Mouse (Mus musculus): ENCODE results near the gene Tmem129. TPM values are rescaled to one million over a fixed set of nuclear protein-coding genes. Genes with fewer than 3 reads are reported as not detected.
A peak's percentile ranks its signal among the peaks of the same experiment; 100 is the strongest.

Tmem129 gene
- polyA plus RNA-seq, 1 experiment from 2014 or later = 39.1 TPM

- ATAC-seq = peak; percentile 88
- no peak overlapping the region for H3K4me3 ChIP-seq (replicated peaks; ENCODE audit: low read length)
- peak overlapping the region; percentile 80 for H3K27ac ChIP-seq (ENCODE audit: low read length)
- WGBS = 13% methylated on average over 20 of the region's 20 CpGs
- no peaks in the 10 kb centered on the region for H3K36me3 ChIP-seq (ENCODE audit: control insufficient read depth, insufficient read depth)
- H3K9me3 ChIP-seq (ENCODE audit: control insufficient read depth, low read length) = no peaks in the 10 kb centered on the region
- H3K27me3 ChIP-seq (replicated peaks; ENCODE audit: control insufficient read depth, insufficient read depth, low read length) = 0 out of 2 replicates have a peak, but pooled peaks cover 3% of the 10 kb centered on the region
- peaks cover 33% of the 10 kb centered on the region for H3K4me1 ChIP-seq (replicated peaks; ENCODE audit: control insufficient read depth, insufficient read depth, low read length)
- peak overlapping the region; percentile 41 for H3K9ac ChIP-seq (replicated peaks; ENCODE audit: low read depth, low read length)
- no peak overlapping the region for H3K4me2 ChIP-seq (ENCODE audit: low read length)
Measured at GRCm38 (mm10) chr5:33689221-33689844, 31.1 kb upstream of the Tmem129 start.

- H3K36me3 ChIP-seq (ENCODE audit: control insufficient read depth, insufficient read depth) = no peaks in the 10 kb centered on the region
- H3K27me3 ChIP-seq (replicated peaks; ENCODE audit: control insufficient read depth, insufficient read depth, low read length) = no peaks in the 10 kb centered on the region
- no peak overlapping the region for H3K4me2 ChIP-seq (ENCODE audit: low read length)
- H3K27ac ChIP-seq (ENCODE audit: low read length) = peak overlapping the region; percentile 80
- H3K4me1 ChIP-seq (replicated peaks; ENCODE audit: control insufficient read depth, insufficient read depth, low read length) = peaks cover 30% of the 10 kb centered on the region
- H3K9ac ChIP-seq (replicated peaks; ENCODE audit: low read depth, low read length) = peak overlapping the region; percentile 41
- no peaks in the 10 kb centered on the region for H3K9me3 ChIP-seq (ENCODE audit: control insufficient read depth, low read length)
- WGBS = 30% methylated on average over 14 of the region's 14 CpGs
- no peak overlapping the region for H3K4me3 ChIP-seq (replicated peaks; ENCODE audit: low read length)
- ATAC-seq = no peak
Measured at GRCm38 (mm10) chr5:33688278-33689220, 30.3 kb upstream of the Tmem129 start.

GRCm38 (mm10) chr5:33687142-33687541 lies 28.9 kb upstream of the Tmem129 start:
- ATAC-seq = no peak
- Histone ChIP-seq H3K9me3 (ENCODE audit: control insufficient read depth, low read length) (no peaks in the 10 kb centered on the region), H3K4me3 (replicated peaks; ENCODE audit: low read length) (no peak overlapping the region), H3K4me2 (ENCODE audit: low read length) (no peak overlapping the region), H3K4me1 (replicated peaks; ENCODE audit: control insufficient read depth, insufficient read depth, low read length) (peaks cover 22% of the 10 kb centered on the region), H3K27me3 (replicated peaks; ENCODE audit: control insufficient read depth, insufficient read depth, low read length) (no peaks in the 10 kb centered on the region), H3K36me3 (ENCODE audit: control insufficient read depth, insufficient read depth) (no peaks in the 10 kb centered on the region), H3K9ac (replicated peaks; ENCODE audit: low read depth, low read length) (no peak overlapping the region), H3K27ac (ENCODE audit: low read length) (no peak overlapping the region)
- 58% methylated on average over 4 of the region's 4 CpGs for WGBS

- peaks cover 16% of the 10 kb centered on the region for H3K4me1 ChIP-seq (replicated peaks; ENCODE audit: control insufficient read depth, insufficient read depth, low read length)
Measured at GRCm38 (mm10) chr5:33684932-33685331, 26.7 kb upstream of the Tmem129 start.

GRCm38 (mm10) chr5:33683897-33684652 lies 25.9 kb upstream of the Tmem129 start:
- WGBS = 48% methylated on average over 7 of the region's 7 CpGs
- Histone ChIP-seq H3K27me3 (replicated peaks; ENCODE audit: control insufficient read depth, insufficient read depth, low read length) (no peaks in the 10 kb centered on the region), H3K4me1 (replicated peaks; ENCODE audit: control insufficient read depth, insufficient read depth, low read length) (peaks cover 8% of the 10 kb centered on the region), H3K4me3 (replicated peaks; ENCODE audit: low read length) (no peak overlapping the region), H3K4me2 (ENCODE audit: low read length) (no peak overlapping the region), H3K36me3 (ENCODE audit: control insufficient read depth, insufficient read depth) (no peaks in the 10 kb centered on the region), H3K27ac (ENCODE audit: low read length) (no peak overlapping the region), H3K9me3 (ENCODE audit: control insufficient read depth, low read length) (no peaks in the 10 kb centered on the region), H3K9ac (replicated peaks; ENCODE audit: low read depth, low read length) (no peak overlapping the region)
- ATAC-seq = peak; percentile 70

More at GRCm38 (mm10) chr5:33684932-33685331, 26.7 kb upstream of the Tmem129 start:
- WGBS = 86% methylated on average over 4 of the region's 4 CpGs
- no peaks in the 10 kb centered on the region for H3K27me3 ChIP-seq (replicated peaks; ENCODE audit: control insufficient read depth, insufficient read depth, low read length)
- H3K27ac ChIP-seq (ENCODE audit: low read length) = no peak overlapping the region
- H3K36me3 ChIP-seq (ENCODE audit: control insufficient read depth, insufficient read depth) = no peaks in the 10 kb centered on the region
- H3K4me3 ChIP-seq (replicated peaks; ENCODE audit: low read length) = no peak overlapping the region
- H3K4me2 ChIP-seq (ENCODE audit: low read length) = no peak overlapping the region
- ATAC-seq = no peak
- no peaks in the 10 kb centered on the region for H3K9me3 ChIP-seq (ENCODE audit: control insufficient read depth, low read length)
- H3K9ac ChIP-seq (replicated peaks; ENCODE audit: low read depth, low read length) = no peak overlapping the region

GRCm38 (mm10) chr5:33682963-33683362 lies 24.7 kb upstream of the Tmem129 start:
- no peak overlapping the region for H3K4me2 ChIP-seq (ENCODE audit: low read length)
- H3K4me3 ChIP-seq (replicated peaks; ENCODE audit: low read length) = no peak overlapping the region
- H3K36me3 ChIP-seq (ENCODE audit: control insufficient read depth, insufficient read depth) = no peaks in the 10 kb centered on the region
- no peaks in the 10 kb centered on the region for H3K4me1 ChIP-seq (replicated peaks; ENCODE audit: control insufficient read depth, insufficient read depth, low read length)
- H3K27me3 ChIP-seq (replicated peaks; ENCODE audit: control insufficient read depth, insufficient read depth, low read length) = no peaks in the 10 kb centered on the region
- H3K27ac ChIP-seq (ENCODE audit: low read length) = no peak overlapping the region
- WGBS = 55% methylated on average over 4 of the region's 4 CpGs
- H3K9ac ChIP-seq (replicated peaks; ENCODE audit: low read depth, low read length) = no peak overlapping the region
- no peak for ATAC-seq
- H3K9me3 ChIP-seq (ENCODE audit: control insufficient read depth, low read length) = no peaks in the 10 kb centered on the region

GRCm38 (mm10) chr5:33681611-33682388 lies 23.6 kb upstream of the Tmem129 start:
- Histone ChIP-seq H3K4me3 (replicated peaks; ENCODE audit: low read length) (no peak overlapping the region), H3K9ac (replicated peaks; ENCODE audit: low read depth, low read length) (no peak overlapping the region), H3K4me2 (ENCODE audit: low read length) (no peak overlapping the region), H3K36me3 (ENCODE audit: control insufficient read depth, insufficient read depth) (no peaks in the 10 kb centered on the region), H3K27me3 (replicated peaks; ENCODE audit: control insufficient read depth, insufficient read depth, low read length) (no peaks in the 10 kb centered on the region), H3K4me1 (replicated peaks; ENCODE audit: control insufficient read depth, insufficient read depth, low read length) (no peaks in the 10 kb centered on the region), H3K27ac (ENCODE audit: low read length) (no peak overlapping the region), H3K9me3 (ENCODE audit: control insufficient read depth, low read length) (no peaks in the 10 kb centered on the region)
- 75% methylated on average over 15 of the region's 15 CpGs for WGBS
- ATAC-seq = no peak

- Histone ChIP-seq H3K36me3 (ENCODE audit: control insufficient read depth, insufficient read depth) (no peaks in the 10 kb centered on the region), H3K27ac (ENCODE audit: low read length) (no peak overlapping the region), H3K9me3 (ENCODE audit: control insufficient read depth, low read length) (no peaks in the 10 kb centered on the region), H3K4me2 (ENCODE audit: low read length) (no peak overlapping the region), H3K27me3 (replicated peaks; ENCODE audit: control insufficient read depth, insufficient read depth, low read length) (no peaks in the 10 kb centered on the region), H3K9ac (replicated peaks; ENCODE audit: low read depth, low read length) (no peak overlapping the region), H3K4me3 (replicated peaks; ENCODE audit: low read length) (no peak overlapping the region), H3K4me1 (replicated peaks; ENCODE audit: control insufficient read depth, insufficient read depth, low read length) (no peaks in the 10 kb centered on the region)
- no peak for ATAC-seq
- WGBS = 72% methylated on average over 3 of the region's 3 CpGs
Measured at GRCm38 (mm10) chr5:33681044-33681443, 22.8 kb upstream of the Tmem129 start.

Measured in forebrain, embryonic 16.5 days (tissue).